Mouse (Mus musculus) liver, postnatal 0 days (tissue): ENCODE measurements around the gene Erlec1.

Experiments
- CTCF ChIP-seq: sonication (generic); IDR thresholded peaks from 2 replicates; pipeline ENCODE4 v1.5.1; 2016; ENCODE audit warnings: antibody characterized with exemption, low read depth
- EP300 ChIP-seq: IDR thresholded peaks from 2 replicates; pipeline ENCODE4 v1.6.1; 2016; ENCODE audit warnings: antibody characterized with exemption, low read depth, mild to moderate bottlenecking

GRCm38 (mm10) chr11:30912311-30912710, 41.8 kb downstream of the Erlec1 start:
- TF ChIP-seq CTCF (no peak), EP300 (no peak)
